8 mouse cellular contexts compared by ENCODE assay signal in the genomic region with DNA sequence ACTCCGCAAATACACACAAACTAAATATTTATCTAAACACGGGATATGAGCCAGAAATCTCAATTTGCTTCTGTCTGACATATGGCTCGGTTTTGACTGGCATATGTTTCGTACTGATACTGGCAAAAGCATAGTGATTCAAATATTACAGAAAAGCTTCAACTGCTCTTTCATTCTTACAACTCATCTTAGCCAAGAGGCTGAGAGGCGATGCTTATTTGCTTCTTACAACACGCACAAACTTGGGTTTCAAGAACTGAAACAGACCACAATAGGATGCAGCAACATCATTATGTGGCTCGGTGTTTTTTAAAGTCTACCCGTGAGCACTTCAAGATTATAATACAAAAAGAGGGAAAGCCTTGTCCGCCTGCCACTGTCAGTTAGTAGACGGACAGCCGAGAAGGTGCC. TPM values are rescaled to one million over a fixed set of nuclear protein-coding genes. Genes with fewer than 3 reads are reported as not detected.
DNase-seq lines count a peak whose midpoint lies in the region; ATAC-seq lines count a peak whose summit lies in the region.

No protein-coding gene starts in this region.

- peak overlapping the region; percentile 75 for H3K4me2 ChIP-seq in kidney, embryonic 16.5 days (replicated peaks; ENCODE audit: low read depth, low read length)
- H3K4me2 ChIP-seq in embryonic facial prominence, embryonic 15.5 days (replicated peaks) = peak overlapping the region; percentile 81
- H3K4me2 ChIP-seq in midbrain, embryonic 15.5 days = peak overlapping the region; percentile 81

- H3K9me3 ChIP-seq in kidney, embryonic 16.5 days (ENCODE audit: low read length) = no peaks in the 10 kb centered on the region
- H3K9me3 ChIP-seq in embryonic facial prominence, embryonic 15.5 days (replicated peaks) = no peaks in the 10 kb centered on the region
- no peaks in the 10 kb centered on the region for H3K9me3 ChIP-seq in midbrain, embryonic 15.5 days

- H3K4me1 ChIP-seq in kidney, embryonic 16.5 days (ENCODE audit: insufficient read depth, low read length) = peaks cover 21% of the 10 kb centered on the region
- peaks cover 9% of the 10 kb centered on the region; the same call in 1 of the 2 replicates for H3K4me1 ChIP-seq in embryonic facial prominence, embryonic 15.5 days
- peaks cover 14% of the 10 kb centered on the region; the same call in 1 of the 2 replicates for H3K4me1 ChIP-seq in midbrain, embryonic 15.5 days

- H3K9ac ChIP-seq in kidney, embryonic 16.5 days (replicated peaks; ENCODE audit: low read length) = peak overlapping the region; percentile 98
- no peak overlapping the region for H3K9ac ChIP-seq in embryonic facial prominence, embryonic 15.5 days
- peak overlapping the region; percentile 74; the same call in 1 of the 2 replicates for H3K9ac ChIP-seq in midbrain, embryonic 15.5 days

- no peak for DNase-seq in kidney, postnatal 4 days
- peak; percentile 40 for DNase-seq in Muller cell, postnatal 12 days (ENCODE audit: inconsistent ontology term)
- DNase-seq in layer of hippocampus, adult 9-10 months (ENCODE audit: low spot score) = peak; percentile 45
- DNase-seq in frontal cortex, postnatal 10 days (ENCODE audit: low spot score in 2 of 2) = no peak
- no peak for DNase-seq in adrenal gland, postnatal 10 days

- no peaks in the 10 kb centered on the region for H3K36me3 ChIP-seq in kidney, embryonic 16.5 days (ENCODE audit: insufficient read depth, low read length)
- H3K36me3 ChIP-seq in embryonic facial prominence, embryonic 15.5 days = no peaks in the 10 kb centered on the region
- H3K36me3 ChIP-seq in midbrain, embryonic 15.5 days (replicated peaks) = no peaks in the 10 kb centered on the region

- WGBS in kidney, embryonic 16.5 days = 29% methylated on average over 11 of the region's 11 CpGs
- WGBS in embryonic facial prominence, embryonic 15.5 days = 27% methylated on average over 11 of the region's 11 CpGs
- WGBS in midbrain, embryonic 15.5 days = 28% methylated on average over 11 of the region's 11 CpGs

- H3K4me3 ChIP-seq in kidney, embryonic 16.5 days (ENCODE audit: low read length) = peak overlapping the region; percentile 95
- peak overlapping the region; percentile 83 for H3K4me3 ChIP-seq in embryonic facial prominence, embryonic 15.5 days (replicated peaks)
- H3K4me3 ChIP-seq in midbrain, embryonic 15.5 days = peak overlapping the region; percentile 69

- no peak overlapping the region for H3K27ac ChIP-seq in kidney, embryonic 16.5 days (ENCODE audit: low read length)
- no peak overlapping the region for H3K27ac ChIP-seq in embryonic facial prominence, embryonic 15.5 days (replicated peaks)
- H3K27ac ChIP-seq in midbrain, embryonic 15.5 days = peak overlapping the region; percentile 90; the same call in 1 of the 2 replicates

- no peak for ATAC-seq in kidney, embryonic 16.5 days (ENCODE audit: low FRiP score, low TSS enrichment)
- ATAC-seq in embryonic facial prominence, embryonic 15.5 days (ENCODE audit: insufficient number of reproducible peaks, low FRiP score, low TSS enrichment, low read depth) = no peak
- ATAC-seq in midbrain, embryonic 15.5 days (replicated peaks) = no peak

- H3K27me3 ChIP-seq in kidney, embryonic 16.5 days (ENCODE audit: insufficient read depth, low read length) = no peaks in the 10 kb centered on the region
- H3K27me3 ChIP-seq in embryonic facial prominence, embryonic 15.5 days = 0 out of 2 replicates have a peak, but pooled peaks cover 3% of the 10 kb centered on the region
- H3K27me3 ChIP-seq in midbrain, embryonic 15.5 days (replicated peaks) = no peaks in the 10 kb centered on the region

RNA-seq across cellular contexts. Expression of a gene that starts 1.2 kb away (rescaled TPM):
- 47.6 and 51.3 TPM in 2 replicates for polyA plus RNA-seq in kidney, embryonic 16.5 days (2015; fragmentation: Nextera tagmentation; extraction: Ambion mirVana)
- polyA plus RNA-seq in embryonic facial prominence, embryonic 15.5 days (2015; fragmentation: Nextera tagmentation; extraction: Ambion mirVana) = 40.0 and 43.6 TPM in 2 replicates
- polyA plus RNA-seq in midbrain, embryonic 15.5 days (2015; fragmentation: Nextera tagmentation; extraction: Ambion mirVana) = 60.7 and 71.3 TPM in 2 replicates
- 10 to 100 TPM; 41.4 to 42.8 TPM for total RNA-seq in adrenal gland, postnatal 10 days (2021)

Comparison
In these comparisons a context has a peak if more than half of its experiments do, and no peak if none do; other contexts are left out.
1. DNase-seq: peak in Muller cell, postnatal 12 days (single experiment) and layer of hippocampus, adult 9-10 months (single experiment); none in kidney, postnatal 4 days (0 of 2), frontal cortex, postnatal 10 days (0 of 2) and adrenal gland, postnatal 10 days (single experiment).
2. Peak in every context shown above with its lines, with median percentiles within 50 percentile points of each other: H3K4me2 ChIP-seq and H3K4me3 ChIP-seq.